Mouse (Mus musculus) lung, postnatal 14 days (tissue): Measurements from ENCODE around the gene Gm16867.
"Not testable (repeated sequence)": the region's sequence is repeated elsewhere in the genome, so short reads cannot be mapped to it uniquely, and the experiment has no call there.

ENCODE experiments used
- DNase-seq: peaks from one replicate; pipeline ENCODE4 v3.0.0; 2021

Gene Gm16867

GRCm38 (mm10) chr14:69503174-69503573 lies at the start of gene Gm16867:
Gm16867 (minus strand) TSS chr14:69503362.
- not testable (repeated sequence) for DNase-seq

GRCm38 (mm10) chr14:69547310-69547709 lies 44.1 kb upstream of the Gm16867 start:
- DNase-seq, result not testable (repeated sequence)

GRCm38 (mm10) chr14:69545052-69545451 lies 41.9 kb upstream of the Gm16867 start:
- not testable (repeated sequence) for DNase-seq

- DNase-seq, result not testable (repeated sequence)
These were observed 40.9 kb upstream of the Gm16867 start for GRCm38 (mm10) chr14:69544033-69544432.

- not testable (repeated sequence) for DNase-seq
These were observed 39.5 kb upstream of the Gm16867 start for GRCm38 (mm10) chr14:69542695-69543094.

GRCm38 (mm10) chr14:69540113-69540512 lies 37.0 kb upstream of the Gm16867 start:
- DNase-seq, result not testable (repeated sequence)

GRCm38 (mm10) chr14:69536539-69536938 lies 33.4 kb upstream of the Gm16867 start:
- DNase-seq, result not testable (repeated sequence)

GRCm38 (mm10) chr14:69526202-69526601 lies 23.0 kb upstream of the Gm16867 start:
- DNase-seq, result not testable (repeated sequence)

- DNase-seq, result not testable (repeated sequence)
These were observed 19.8 kb upstream of the Gm16867 start for GRCm38 (mm10) chr14:69523001-69523400.

- not testable (repeated sequence) for DNase-seq
These were observed 17.6 kb upstream of the Gm16867 start for GRCm38 (mm10) chr14:69520810-69521209.

GRCm38 (mm10) chr14:69512449-69512848 lies 9.3 kb upstream of the Gm16867 start, which contains the start of gene Gm27179:
Gm27179 (minus strand) TSS chr14:69512549.
- not testable (repeated sequence) for DNase-seq

- DNase-seq, result not testable (repeated sequence)
These were observed 3.8 kb upstream of the Gm16867 start for GRCm38 (mm10) chr14:69507000-69507399.

- not testable (repeated sequence) for DNase-seq
These were observed 567 bp downstream of the Gm16867 start for GRCm38 (mm10) chr14:69502440-69503150.

GRCm38 (mm10) chr14:69496259-69496658 lies 6.9 kb downstream of the Gm16867 start:
- DNase-seq, result not testable (repeated sequence)

GRCm38 (mm10) chr14:69494946-69495345 lies 8.2 kb downstream of the Gm16867 start:
- DNase-seq, result not testable (repeated sequence)

- DNase-seq, result not testable (repeated sequence)
These were observed 8.6 kb downstream of the Gm16867 start for GRCm38 (mm10) chr14:69494522-69494921.

- DNase-seq, result not testable (repeated sequence)
These were observed 15.2 kb downstream of the Gm16867 start for GRCm38 (mm10) chr14:69488001-69488400.

GRCm38 (mm10) chr14:69485466-69486135 lies 17.6 kb downstream of the Gm16867 start:
- DNase-seq, result not testable (repeated sequence)

GRCm38 (mm10) chr14:69473941-69474646 lies 29.1 kb downstream of the Gm16867 start:
- not testable (repeated sequence) for DNase-seq

- not testable (repeated sequence) for DNase-seq
These were observed 29.8 kb downstream of the Gm16867 start for GRCm38 (mm10) chr14:69473322-69473721.

- DNase-seq, result not testable (repeated sequence)
These were observed 32.9 kb downstream of the Gm16867 start for GRCm38 (mm10) chr14:69470122-69470708.

- DNase-seq, result not testable (repeated sequence)
These were observed 35.4 kb downstream of the Gm16867 start for GRCm38 (mm10) chr14:69467612-69468366.
